Mouse (Mus musculus): ENCODE measurements around the gene Sh2d3c.
A peak's percentile ranks its signal among the peaks of the same experiment; 100 is the strongest.

The Sh2d3c gene

DNA sequence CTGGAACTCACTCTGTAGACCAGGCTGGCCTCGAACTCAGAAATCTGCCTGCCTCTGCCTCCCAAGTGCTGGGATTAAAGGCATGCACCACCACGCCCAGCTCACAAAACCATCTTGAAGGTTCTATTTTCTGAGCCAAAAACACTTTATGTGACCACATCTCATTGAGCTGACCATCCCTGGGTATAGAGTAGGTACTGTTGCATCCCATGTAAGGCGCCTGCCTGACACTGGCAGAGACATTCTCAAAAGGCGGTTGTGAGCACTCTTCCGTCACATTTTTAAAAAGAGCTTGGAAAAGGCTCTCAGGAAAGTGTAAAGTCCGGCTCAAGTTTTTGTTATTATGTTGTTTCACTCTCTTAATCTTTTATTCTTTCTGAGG lies 35.8 kb downstream of the Sh2d3c start:
- DNase-seq (ENCODE audit: low spot score in 2 of 2) = no peak

GRCm38 (mm10) chr2:32757056-32757845 lies 36.4 kb downstream of the Sh2d3c start, which contains the start of gene Tor2a:
Gene Tor2a (plus strand): TSS chr2:32757234.
- DNase-seq (ENCODE audit: low spot score in 2 of 2) = peak; percentile 88 to 92

DNA sequence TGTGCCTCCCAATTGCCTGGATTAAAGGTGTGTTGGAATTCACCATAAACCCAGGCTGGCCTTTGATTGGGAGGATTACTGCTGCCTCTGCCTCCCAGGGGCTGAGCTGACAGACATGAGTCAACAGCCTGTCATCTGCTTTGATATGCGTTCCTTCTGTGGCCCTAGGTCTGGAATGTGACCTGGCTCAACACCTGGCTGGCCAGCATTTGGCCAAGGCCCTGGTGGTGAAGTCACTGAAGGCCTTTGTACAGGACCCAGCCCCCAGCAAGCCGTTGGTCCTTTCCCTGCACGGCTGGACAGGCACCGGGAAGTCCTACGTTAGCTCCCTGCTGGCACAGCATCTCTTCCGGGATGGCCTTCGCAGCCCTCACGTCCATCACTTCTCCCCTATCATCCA lies 37.6 kb downstream of the Sh2d3c start:
- no peak for DNase-seq (ENCODE audit: low spot score in 2 of 2)

- no peak for DNase-seq (ENCODE audit: low spot score in 2 of 2)
These were observed 38.1 kb downstream of the Sh2d3c start for GRCm38 (mm10) chr2:32759001-32759400.

GRCm38 (mm10) chr2:32761361-32761760 lies 40.5 kb downstream of the Sh2d3c start:
- no peak for DNase-seq (ENCODE audit: low spot score in 2 of 2)

GRCm38 (mm10) chr2:32761859-32762258 lies 41.0 kb downstream of the Sh2d3c start:
- DNase-seq (ENCODE audit: low spot score in 2 of 2) = no peak

GRCm38 (mm10) chr2:32763353-32763752 lies 42.5 kb downstream of the Sh2d3c start:
- no peak for DNase-seq (ENCODE audit: low spot score in 2 of 2)

DNA sequence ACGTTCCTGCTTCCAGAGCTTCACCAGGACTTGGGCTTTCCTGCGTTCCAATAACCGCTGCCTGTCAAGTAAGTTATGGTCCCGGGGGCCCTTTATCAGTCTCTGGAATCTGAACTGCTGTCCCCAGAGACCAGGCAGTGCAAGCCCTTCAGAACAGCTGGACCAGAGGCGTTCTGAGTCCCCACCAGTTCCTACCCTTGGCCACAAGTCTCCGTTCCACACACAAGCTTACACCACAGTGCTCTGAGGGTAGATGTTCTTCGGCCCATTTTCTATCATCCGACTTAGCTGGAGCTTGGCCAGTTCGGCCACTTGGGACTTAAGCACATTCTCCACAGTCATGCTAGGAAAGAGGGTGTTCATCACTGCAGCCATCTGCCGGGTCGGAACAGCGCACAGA lies 46.4 kb downstream of the Sh2d3c start:
- DNase-seq (ENCODE audit: low spot score in 2 of 2) = no peak

DNA sequence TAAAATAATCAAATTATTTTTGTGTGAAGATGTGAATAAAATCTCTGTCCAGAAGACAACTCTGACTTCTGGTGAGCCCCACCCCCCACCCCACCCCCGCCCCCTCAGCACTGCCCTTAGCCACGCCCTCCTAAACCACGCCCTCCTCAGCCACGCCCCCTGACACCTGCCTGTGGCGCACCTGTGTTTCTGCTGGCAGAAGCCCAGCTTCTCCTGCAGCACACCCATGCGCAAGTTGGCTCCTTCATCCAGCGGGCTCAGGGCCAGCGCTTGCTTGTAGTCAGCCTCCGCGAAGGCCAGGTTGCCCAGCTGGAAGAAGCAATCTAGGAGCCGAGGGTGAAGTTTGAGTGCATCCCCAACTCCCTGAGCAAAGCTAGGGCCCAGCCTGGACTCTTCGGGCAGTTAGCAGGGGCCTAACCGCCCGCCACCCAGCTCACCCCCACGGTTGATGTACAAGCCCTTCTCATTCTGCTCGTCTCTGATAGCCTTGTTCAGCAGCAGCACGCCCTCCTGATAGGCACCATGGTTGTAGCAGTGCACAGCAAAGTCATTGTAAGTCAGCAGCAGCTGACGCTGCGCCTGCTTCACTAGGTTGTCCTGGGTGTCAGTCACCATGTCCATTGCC lies 47.9 kb downstream of the Sh2d3c start:
- DNase-seq (ENCODE audit: low spot score in 2 of 2) = no peak

DNA sequence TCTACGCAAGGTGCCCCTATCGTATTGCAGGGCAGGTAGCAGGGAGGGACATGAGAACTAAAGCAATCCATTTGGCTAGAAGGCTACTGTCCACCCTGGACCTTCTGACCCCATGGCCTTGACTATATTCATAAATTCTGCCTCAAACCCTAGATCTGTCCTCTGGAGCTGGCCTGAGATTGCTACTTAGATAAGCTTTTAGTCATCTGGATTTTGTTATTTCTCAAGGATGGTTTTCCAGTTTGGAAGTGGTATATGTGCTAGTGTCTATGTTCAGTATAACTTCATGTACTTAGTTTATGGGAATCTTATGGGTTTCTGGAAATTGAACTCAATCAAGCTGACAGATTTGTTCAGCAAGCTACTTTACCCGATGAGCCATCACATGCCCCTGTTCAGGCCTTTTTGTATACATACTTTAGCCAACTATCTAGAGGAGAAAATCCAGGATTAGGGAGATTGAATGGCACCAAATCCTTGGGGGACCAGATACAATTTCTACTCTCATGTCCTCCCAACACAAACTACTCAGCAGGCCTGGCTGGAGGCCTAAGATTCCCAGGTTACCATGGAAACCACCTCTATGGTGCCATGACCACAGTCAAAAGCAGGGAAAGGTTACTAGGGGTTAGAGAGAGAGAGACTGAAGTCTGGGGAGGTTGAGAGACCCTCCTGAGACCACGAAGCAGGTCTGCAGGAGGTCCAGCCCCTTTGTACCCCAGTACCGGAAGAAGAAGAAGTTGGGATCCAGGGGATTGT lies 48.7 kb downstream of the Sh2d3c start:
- no peak for DNase-seq (ENCODE audit: low spot score in 2 of 2)

DNA sequence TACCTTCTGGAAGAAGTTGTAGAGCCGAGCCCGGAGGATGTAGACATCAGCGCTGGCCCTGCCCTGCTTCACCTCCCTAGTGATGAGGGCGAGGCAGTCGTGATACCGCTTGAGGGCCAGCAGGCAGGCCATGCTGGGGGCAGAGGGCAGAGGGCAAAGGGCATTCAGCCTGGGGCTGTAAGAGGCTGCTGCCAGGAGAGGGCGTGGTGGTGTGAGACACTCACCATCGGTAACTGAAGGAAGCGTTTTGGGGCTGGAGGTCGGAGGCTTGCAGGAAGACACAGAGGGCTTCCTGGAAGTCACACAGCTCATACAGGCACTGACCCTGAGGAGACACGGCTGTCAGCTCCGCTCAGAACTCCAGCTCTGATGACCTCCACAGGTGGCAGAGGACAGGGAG lies 51.0 kb downstream of the Sh2d3c start:
- no peak for DNase-seq (ENCODE audit: low spot score in 2 of 2)

DNA sequence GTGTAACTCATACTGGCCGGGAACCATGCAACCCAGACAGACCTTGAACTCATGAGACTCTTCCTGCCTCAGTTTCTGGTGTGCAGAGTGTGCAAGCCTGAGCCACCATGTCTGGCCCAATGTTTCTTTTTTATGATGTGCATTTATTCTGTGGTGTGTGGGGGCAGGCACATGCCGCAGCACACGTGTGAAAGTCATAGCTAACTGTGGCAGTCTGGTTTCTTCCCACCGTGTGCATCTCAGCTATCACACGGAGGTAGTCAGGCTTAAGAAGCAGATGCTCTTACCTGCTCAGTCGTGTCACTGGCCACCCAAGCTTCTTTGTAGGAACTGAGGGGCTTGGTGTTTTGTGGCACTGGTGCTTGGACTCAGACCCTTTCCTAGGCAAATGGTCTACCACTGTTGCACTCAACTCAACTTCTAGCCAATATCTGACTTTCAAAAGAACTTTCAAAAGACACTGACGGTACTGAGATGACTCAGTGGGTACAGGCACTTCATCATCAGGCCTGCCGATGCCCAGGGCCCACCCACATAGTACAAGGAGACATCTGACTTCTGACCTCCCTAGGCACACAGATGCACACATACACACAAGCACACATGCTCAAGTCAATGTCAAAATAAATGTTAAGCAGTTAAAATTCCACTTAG lies 51.9 kb downstream of the Sh2d3c start:
- no peak for DNase-seq (ENCODE audit: low spot score in 2 of 2)

- peak; percentile 92 to 95 for DNase-seq (ENCODE audit: low spot score in 2 of 2)
These were observed 54.7 kb downstream of the Sh2d3c start, which contains the start of the genes Ttc16 and Ptrh1 for GRCm38 (mm10) chr2:32775359-32776074. Gene Ttc16 (minus strand): TSS chr2:32775633. Gene Ptrh1 (plus strand): TSS chr2:32775786.

DNA sequence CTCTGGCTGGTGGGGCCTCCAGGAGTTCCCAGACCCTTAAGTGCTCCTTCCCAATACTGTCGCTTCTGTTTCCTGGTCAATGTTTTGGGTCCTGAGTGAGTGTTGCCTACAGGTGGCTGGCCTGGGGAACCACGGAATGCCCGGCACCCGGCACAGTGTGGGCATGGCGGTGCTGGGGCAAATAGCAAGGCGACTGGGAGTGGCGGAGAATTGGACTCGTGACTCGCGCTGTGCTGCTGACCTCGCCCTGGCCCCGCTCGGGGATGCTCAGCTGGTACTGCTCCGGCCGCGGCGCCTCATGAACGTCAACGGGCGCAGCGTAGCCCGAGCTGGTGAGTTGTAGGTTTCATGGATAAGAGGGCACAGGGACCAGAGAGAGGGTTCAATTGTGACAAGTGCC lies 55.3 kb downstream of the Sh2d3c start:
- no peak for DNase-seq (ENCODE audit: low spot score in 2 of 2)

DNA sequence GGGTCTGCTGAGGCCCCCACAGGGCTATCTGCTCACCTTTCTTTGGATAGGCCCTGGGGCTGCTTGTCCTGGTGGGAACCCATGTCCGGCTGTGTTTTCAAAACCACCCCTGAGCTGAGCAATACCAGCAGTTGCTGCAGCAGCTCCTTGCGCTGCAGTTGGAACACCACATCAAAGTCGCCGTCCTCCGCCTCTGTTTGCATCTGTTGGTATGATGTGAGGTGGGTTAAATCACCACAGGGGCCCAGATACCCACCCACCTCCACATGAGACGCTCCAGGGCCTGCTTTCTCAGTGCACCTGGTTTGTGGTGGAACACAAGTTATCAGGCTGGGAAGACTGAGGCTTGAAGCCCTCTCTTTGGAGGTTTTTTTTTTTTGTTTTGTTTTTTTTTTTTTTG lies 57.2 kb downstream of the Sh2d3c start:
- no peak for DNase-seq (ENCODE audit: low spot score in 2 of 2)

DNA sequence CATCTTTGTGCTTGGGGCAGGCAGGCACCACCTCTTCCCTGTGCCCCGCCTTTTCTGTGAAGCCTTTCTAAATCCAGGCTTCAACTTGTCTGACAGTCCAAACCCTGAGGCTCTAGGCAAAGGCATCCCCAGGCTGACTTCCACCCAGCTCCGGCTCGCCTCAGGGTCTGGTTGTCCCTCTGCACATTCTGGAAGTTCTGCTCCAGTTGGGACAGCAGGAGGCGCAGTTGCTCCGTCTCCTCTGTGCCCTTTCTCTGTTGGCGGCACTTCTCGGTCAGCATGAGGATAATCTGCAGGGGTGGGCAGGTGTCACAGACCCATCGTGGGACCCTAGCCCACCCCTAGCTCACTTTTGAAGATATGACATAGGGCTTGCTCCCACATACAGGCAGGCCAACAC lies 58.3 kb downstream of the Sh2d3c start:
- DNase-seq (ENCODE audit: low spot score in 2 of 2) = peak; percentile 41 to 43

- no peak for DNase-seq (ENCODE audit: low spot score in 2 of 2)
These were observed 58.9 kb downstream of the Sh2d3c start for GRCm38 (mm10) chr2:32779714-32780113.

GRCm38 (mm10) chr2:32781710-32782109 lies 60.9 kb downstream of the Sh2d3c start:
- DNase-seq (ENCODE audit: low spot score in 2 of 2) = no peak

DNA sequence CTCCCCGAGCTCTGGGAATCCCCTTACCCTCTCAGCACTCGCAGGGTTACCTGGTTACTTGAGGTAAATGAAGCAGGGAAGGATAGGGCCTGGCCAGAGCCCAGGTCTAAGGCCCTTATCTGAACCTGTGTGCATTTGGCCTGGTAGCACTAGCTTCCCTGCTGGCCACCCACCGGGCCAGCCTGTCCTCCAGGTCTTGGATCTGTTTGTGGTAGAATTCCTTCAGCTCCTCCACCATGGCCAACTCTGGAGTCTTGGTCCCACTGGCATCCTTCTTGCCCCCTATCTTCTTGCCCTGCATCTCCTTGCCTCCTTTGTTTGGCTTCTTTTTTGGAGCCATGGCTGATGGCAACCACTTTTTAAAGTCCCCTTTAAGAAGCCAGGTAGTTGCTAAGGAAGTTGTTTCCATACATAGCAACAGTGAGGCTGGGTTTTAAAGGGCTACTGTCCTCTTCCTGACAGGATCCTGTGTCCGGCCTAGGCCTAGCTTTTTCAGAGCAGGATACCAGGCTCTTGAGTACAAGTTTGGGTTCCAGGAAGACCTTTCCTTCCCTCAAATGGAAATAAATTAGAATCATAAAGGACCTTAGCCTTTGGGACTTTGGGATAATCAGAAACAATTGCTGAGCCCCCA lies 63.3 kb downstream of the Sh2d3c start, which contains the start of gene Cfap157:
Gene Cfap157 (minus strand): TSS at position 381 of the 634 bp plus-strand sequence.
- no peak for DNase-seq (ENCODE audit: low spot score in 2 of 2)

- DNase-seq (ENCODE audit: low spot score in 2 of 2) = no peak
These were observed 66.3 kb downstream of the Sh2d3c start for GRCm38 (mm10) chr2:32787176-32787575.

- DNase-seq (ENCODE audit: low spot score in 2 of 2) = no peak
These were observed 67.7 kb downstream of the Sh2d3c start for GRCm38 (mm10) chr2:32788581-32788980.

Measured in frontal cortex, postnatal 25 days (tissue).